Mouse (Mus musculus): ENCODE results near the gene Ddc. TPM values are rescaled to one million over a fixed set of nuclear protein-coding genes. Genes with fewer than 3 reads are reported as not detected.
A peak's percentile ranks its signal among the peaks of the same experiment; 100 is the strongest.

Ddc gene
- polyA plus RNA-seq, 1 experiment from 2014 or later = 112 TPM

DNA sequence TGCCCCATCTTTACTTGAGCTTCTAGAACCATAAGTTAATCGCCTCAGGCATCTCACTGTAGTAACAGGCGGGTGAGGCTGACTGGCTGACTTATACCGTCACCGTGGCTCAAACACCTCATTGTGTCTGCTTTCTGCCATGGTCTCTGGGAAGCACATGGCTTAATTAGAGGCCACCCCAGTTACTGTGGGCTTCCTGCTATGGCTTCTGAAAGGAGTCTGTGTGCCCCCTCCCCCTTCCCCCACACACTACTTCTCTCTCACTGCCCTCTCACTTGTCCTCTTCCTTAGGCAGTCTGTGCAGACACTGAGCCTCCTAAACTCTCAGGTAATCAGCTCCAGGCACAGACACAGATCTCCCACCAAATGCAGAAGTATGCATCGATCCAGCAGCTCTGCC, 69.7 kb downstream of the Ddc start:
- Histone ChIP-seq H3K4me3 (ENCODE audit: low read length) (no peak overlapping the region), H3K27ac (ENCODE audit: low read length) (peak overlapping the region; percentile 96), H3K4me2 (ENCODE audit: low read depth, low read length) (no peak overlapping the region), H3K36me3 (ENCODE audit: control insufficient read depth, insufficient read depth) (no peaks in the 10 kb centered on the region), H3K4me1 (ENCODE audit: control insufficient read depth, insufficient read depth, low read length) (peaks cover 73% of the 10 kb centered on the region), H3K27me3 (ENCODE audit: control insufficient read depth, insufficient read depth, low read length) (no peaks in the 10 kb centered on the region), H3K9ac (ENCODE audit: low read length) (peak overlapping the region; percentile 63), H3K9me3 (replicated peaks; ENCODE audit: control insufficient read depth, low read length) (no peaks in the 10 kb centered on the region)
- 53% methylated on average over 5 of the region's 5 CpGs for WGBS
- ATAC-seq (replicated peaks; ENCODE audit: extremely low read depth, insufficient read depth, low FRiP score) = no peak

DNA sequence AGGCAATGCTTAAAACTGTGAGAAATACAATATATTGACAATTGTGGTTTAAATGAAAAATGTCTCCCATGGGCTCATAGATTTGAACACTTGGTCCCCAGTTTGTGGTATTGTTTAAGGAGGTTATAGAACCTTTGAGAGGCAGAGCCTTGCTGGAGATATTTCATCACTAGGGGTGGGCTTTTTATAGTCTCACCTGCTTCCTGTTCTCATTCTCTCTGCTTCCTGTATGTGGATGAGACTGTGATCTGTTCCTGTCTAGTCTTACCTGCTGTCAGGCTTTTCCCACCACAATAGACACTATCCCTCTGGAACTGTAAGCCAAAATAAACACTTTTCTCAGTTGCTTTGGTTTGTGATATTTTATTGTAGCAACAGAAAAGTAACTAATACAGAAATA, 71.5 kb downstream of the Ddc start:
- peak overlapping the region; percentile 98 for H3K27ac ChIP-seq (ENCODE audit: low read length)
- peaks cover 72% of the 10 kb centered on the region for H3K4me1 ChIP-seq (ENCODE audit: control insufficient read depth, insufficient read depth, low read length)
- no peak overlapping the region for H3K9ac ChIP-seq (ENCODE audit: low read length)
- ATAC-seq (replicated peaks; ENCODE audit: extremely low read depth, insufficient read depth, low FRiP score) = no peak
- no peak overlapping the region for H3K4me2 ChIP-seq (ENCODE audit: low read depth, low read length)
- H3K36me3 ChIP-seq (ENCODE audit: control insufficient read depth, insufficient read depth) = no peaks in the 10 kb centered on the region
- no peak overlapping the region for H3K4me3 ChIP-seq (ENCODE audit: low read length)
- no peaks in the 10 kb centered on the region for H3K9me3 ChIP-seq (replicated peaks; ENCODE audit: control insufficient read depth, low read length)
- no peaks in the 10 kb centered on the region for H3K27me3 ChIP-seq (ENCODE audit: control insufficient read depth, insufficient read depth, low read length)

DNA sequence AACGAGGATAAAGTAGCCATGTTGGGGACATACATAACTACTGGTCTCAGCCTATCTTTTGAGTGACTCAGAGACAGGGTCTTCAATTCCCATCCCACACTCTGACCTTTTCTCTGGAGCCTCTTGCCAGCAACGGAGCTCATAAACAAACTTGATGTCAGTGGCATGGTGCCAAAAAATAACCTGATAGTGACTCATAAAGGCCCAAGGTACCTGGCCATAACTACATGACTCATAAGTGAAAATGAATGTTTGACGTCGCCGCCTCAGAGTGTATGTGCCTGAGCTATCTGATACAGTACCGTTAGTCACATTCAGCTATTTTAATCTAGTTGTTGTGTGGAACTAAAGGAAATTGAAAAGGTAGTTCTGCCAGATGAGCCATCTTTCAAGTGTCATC, 72.3 kb downstream of the Ddc start:
- Histone ChIP-seq H3K4me2 (ENCODE audit: low read depth, low read length) (no peak overlapping the region), H3K27ac (ENCODE audit: low read length) (peak overlapping the region; percentile 98), H3K9ac (ENCODE audit: low read length) (peak overlapping the region; percentile 22; the same call in 1 of the 2 replicates), H3K4me1 (ENCODE audit: control insufficient read depth, insufficient read depth, low read length) (peaks cover 75% of the 10 kb centered on the region), H3K9me3 (replicated peaks; ENCODE audit: control insufficient read depth, low read length) (no peaks in the 10 kb centered on the region), H3K36me3 (ENCODE audit: control insufficient read depth, insufficient read depth) (no peaks in the 10 kb centered on the region), H3K27me3 (ENCODE audit: control insufficient read depth, insufficient read depth, low read length) (no peaks in the 10 kb centered on the region), H3K4me3 (ENCODE audit: low read length) (no peak overlapping the region)
- WGBS = 48% methylated on average over 6 of the region's 6 CpGs
- ATAC-seq (replicated peaks; ENCODE audit: extremely low read depth, insufficient read depth, low FRiP score) = no peak

GRCm38 (mm10) chr11:11824970-11825635, 72.8 kb downstream of the Ddc start:
- Histone ChIP-seq H3K9me3 (replicated peaks; ENCODE audit: control insufficient read depth, low read length) (no peaks in the 10 kb centered on the region), H3K27me3 (ENCODE audit: control insufficient read depth, insufficient read depth, low read length) (no peaks in the 10 kb centered on the region), H3K4me1 (ENCODE audit: control insufficient read depth, insufficient read depth, low read length) (peaks cover 76% of the 10 kb centered on the region), H3K36me3 (ENCODE audit: control insufficient read depth, insufficient read depth) (no peaks in the 10 kb centered on the region), H3K4me3 (ENCODE audit: low read length) (no peak overlapping the region), H3K4me2 (ENCODE audit: low read depth, low read length) (no peak overlapping the region), H3K9ac (ENCODE audit: low read length) (peak overlapping the region; percentile 37), H3K27ac (ENCODE audit: low read length) (peak overlapping the region; percentile 98)
- WGBS = 50% methylated on average over 3 of the region's 3 CpGs
- no peak for ATAC-seq (replicated peaks; ENCODE audit: extremely low read depth, insufficient read depth, low FRiP score)

DNA sequence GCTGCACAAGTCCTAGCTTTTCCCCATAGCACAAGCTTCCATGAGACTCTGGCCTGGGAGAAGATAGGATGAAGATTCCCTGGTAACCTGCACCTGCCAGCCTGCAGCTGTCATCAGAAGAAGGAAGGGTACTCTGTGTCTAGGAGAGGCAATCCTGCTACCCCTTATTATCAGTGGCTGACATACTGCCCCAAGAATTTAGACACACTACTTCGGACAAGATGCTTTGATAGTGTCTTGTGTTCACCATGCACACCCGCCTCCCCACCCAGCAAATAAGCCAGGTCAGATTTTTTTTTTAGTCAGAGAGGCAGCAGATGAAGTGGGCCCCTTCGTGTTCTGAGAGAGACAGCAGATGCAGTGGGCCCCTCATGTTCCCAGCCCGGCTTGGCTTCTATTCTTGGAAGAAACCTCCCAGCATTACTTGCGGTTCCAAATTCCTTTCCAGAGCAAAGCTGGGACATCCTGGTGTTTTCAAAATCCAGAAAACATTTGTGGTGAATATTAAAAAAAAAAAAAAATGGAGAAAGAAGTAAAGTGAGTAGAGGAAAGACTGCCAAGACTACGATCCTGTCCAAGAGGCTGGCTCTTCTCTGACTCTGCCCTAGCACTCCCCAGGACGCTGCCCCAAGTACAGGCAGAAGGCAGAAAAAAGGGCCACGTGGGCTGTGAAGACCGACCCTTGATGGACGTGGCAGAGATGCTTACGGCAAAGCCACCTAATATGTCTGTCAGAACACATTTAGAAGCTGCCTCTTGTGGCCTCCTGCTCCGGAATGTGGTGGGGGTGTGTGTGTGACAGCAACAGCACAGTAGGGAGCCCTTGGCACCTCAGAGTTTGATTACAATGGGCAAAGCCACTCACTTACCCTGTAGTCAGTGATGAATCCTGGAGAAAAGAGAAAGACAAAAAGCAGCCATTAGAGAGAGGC, 73.7 kb downstream of the Ddc start:
- Histone ChIP-seq H3K27me3 (ENCODE audit: control insufficient read depth, insufficient read depth, low read length) (no peaks in the 10 kb centered on the region), H3K27ac (ENCODE audit: low read length) (peak overlapping the region; percentile 98), H3K9me3 (replicated peaks; ENCODE audit: control insufficient read depth, low read length) (no peaks in the 10 kb centered on the region), H3K4me2 (ENCODE audit: low read depth, low read length) (no peak overlapping the region), H3K36me3 (ENCODE audit: control insufficient read depth, insufficient read depth) (no peaks in the 10 kb centered on the region), H3K4me3 (ENCODE audit: low read length) (no peak overlapping the region), H3K4me1 (ENCODE audit: control insufficient read depth, insufficient read depth, low read length) (peaks cover 68% of the 10 kb centered on the region), H3K9ac (ENCODE audit: low read length) (peak overlapping the region; percentile 37)
- peak; percentile 37 for ATAC-seq (replicated peaks; ENCODE audit: extremely low read depth, insufficient read depth, low FRiP score)
- 20% methylated on average over 12 of the region's 12 CpGs for WGBS

- peak; percentile 21; the same call in 1 of the 2 replicates for ATAC-seq (replicated peaks; ENCODE audit: extremely low read depth, insufficient read depth, low FRiP score)
- H3K4me2 ChIP-seq (ENCODE audit: low read depth, low read length) = no peak overlapping the region
- H3K4me3 ChIP-seq (ENCODE audit: low read length) = no peak overlapping the region
- peak overlapping the region; percentile 98 for H3K27ac ChIP-seq (ENCODE audit: low read length)
- H3K9me3 ChIP-seq (replicated peaks; ENCODE audit: control insufficient read depth, low read length) = no peaks in the 10 kb centered on the region
- H3K4me1 ChIP-seq (ENCODE audit: control insufficient read depth, insufficient read depth, low read length) = peaks cover 55% of the 10 kb centered on the region
- H3K27me3 ChIP-seq (ENCODE audit: control insufficient read depth, insufficient read depth, low read length) = no peaks in the 10 kb centered on the region
- no peaks in the 10 kb centered on the region for H3K36me3 ChIP-seq (ENCODE audit: control insufficient read depth, insufficient read depth)
- H3K9ac ChIP-seq (ENCODE audit: low read length) = peak overlapping the region; percentile 64
- WGBS = 17% methylated on average over 20 of the region's 20 CpGs
Observed at GRCm38 (mm10) chr11:11822181-11823095, 75.5 kb downstream of the Ddc start.

DNA sequence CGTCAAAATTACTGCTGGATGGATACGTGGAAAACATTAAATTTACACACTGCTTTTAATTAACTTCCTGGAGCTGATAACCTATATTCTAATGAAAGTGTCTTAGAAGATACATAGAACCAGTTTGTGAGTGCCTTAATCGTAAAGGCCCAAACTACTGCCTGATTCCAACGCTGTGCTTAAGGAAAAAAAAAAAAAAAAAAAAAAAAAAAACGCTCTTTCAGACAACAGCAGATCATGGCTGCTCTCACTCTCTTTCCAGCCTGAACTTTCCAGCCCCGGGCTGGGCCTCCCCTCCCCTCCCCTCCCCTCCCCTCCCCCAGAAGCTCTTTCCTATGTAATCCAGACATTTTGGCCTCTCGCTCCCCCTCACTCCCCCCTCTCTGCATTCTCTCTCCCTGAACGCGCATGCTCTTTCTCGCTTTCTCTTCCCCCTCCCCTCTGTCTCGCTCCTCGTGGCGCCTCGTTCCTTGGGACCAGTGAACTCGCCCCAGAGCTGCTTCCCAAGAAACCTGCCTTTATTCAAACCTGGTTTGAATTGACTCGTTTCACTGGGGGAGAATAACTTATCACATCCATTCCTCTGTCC, 76.5 kb downstream of the Ddc start:
- Histone ChIP-seq H3K9me3 (replicated peaks; ENCODE audit: control insufficient read depth, low read length) (no peaks in the 10 kb centered on the region), H3K9ac (ENCODE audit: low read length) (peak overlapping the region; percentile 64), H3K27ac (ENCODE audit: low read length) (peak overlapping the region; percentile 98), H3K4me3 (ENCODE audit: low read length) (no peak overlapping the region), H3K27me3 (ENCODE audit: control insufficient read depth, insufficient read depth, low read length) (no peaks in the 10 kb centered on the region), H3K4me1 (ENCODE audit: control insufficient read depth, insufficient read depth, low read length) (peaks cover 54% of the 10 kb centered on the region), H3K4me2 (ENCODE audit: low read depth, low read length) (no peak overlapping the region), H3K36me3 (ENCODE audit: control insufficient read depth, insufficient read depth) (no peaks in the 10 kb centered on the region)
- WGBS = 14% methylated on average over 15 of the region's 16 CpGs
- ATAC-seq (replicated peaks; ENCODE audit: extremely low read depth, insufficient read depth, low FRiP score) = peak; percentile 24

- no peak overlapping the region for H3K4me2 ChIP-seq (ENCODE audit: low read depth, low read length)
- peak overlapping the region; percentile 98 for H3K27ac ChIP-seq (ENCODE audit: low read length)
- no peak for ATAC-seq (replicated peaks; ENCODE audit: extremely low read depth, insufficient read depth, low FRiP score)
- no peaks in the 10 kb centered on the region for H3K9me3 ChIP-seq (replicated peaks; ENCODE audit: control insufficient read depth, low read length)
- WGBS = 28% methylated on average over 3 of the region's 3 CpGs
- H3K4me3 ChIP-seq (ENCODE audit: low read length) = no peak overlapping the region
- no peaks in the 10 kb centered on the region for H3K36me3 ChIP-seq (ENCODE audit: control insufficient read depth, insufficient read depth)
- H3K9ac ChIP-seq (ENCODE audit: low read length) = peak overlapping the region; percentile 49
- H3K27me3 ChIP-seq (ENCODE audit: control insufficient read depth, insufficient read depth, low read length) = no peaks in the 10 kb centered on the region
- H3K4me1 ChIP-seq (ENCODE audit: control insufficient read depth, insufficient read depth, low read length) = peaks cover 53% of the 10 kb centered on the region
Observed at GRCm38 (mm10) chr11:11820737-11821136, 77.2 kb downstream of the Ddc start.

All from heart, embryonic 16.5 days (tissue).